ENCODE assay signal across 9 mouse cellular contexts in the genomic region with DNA sequence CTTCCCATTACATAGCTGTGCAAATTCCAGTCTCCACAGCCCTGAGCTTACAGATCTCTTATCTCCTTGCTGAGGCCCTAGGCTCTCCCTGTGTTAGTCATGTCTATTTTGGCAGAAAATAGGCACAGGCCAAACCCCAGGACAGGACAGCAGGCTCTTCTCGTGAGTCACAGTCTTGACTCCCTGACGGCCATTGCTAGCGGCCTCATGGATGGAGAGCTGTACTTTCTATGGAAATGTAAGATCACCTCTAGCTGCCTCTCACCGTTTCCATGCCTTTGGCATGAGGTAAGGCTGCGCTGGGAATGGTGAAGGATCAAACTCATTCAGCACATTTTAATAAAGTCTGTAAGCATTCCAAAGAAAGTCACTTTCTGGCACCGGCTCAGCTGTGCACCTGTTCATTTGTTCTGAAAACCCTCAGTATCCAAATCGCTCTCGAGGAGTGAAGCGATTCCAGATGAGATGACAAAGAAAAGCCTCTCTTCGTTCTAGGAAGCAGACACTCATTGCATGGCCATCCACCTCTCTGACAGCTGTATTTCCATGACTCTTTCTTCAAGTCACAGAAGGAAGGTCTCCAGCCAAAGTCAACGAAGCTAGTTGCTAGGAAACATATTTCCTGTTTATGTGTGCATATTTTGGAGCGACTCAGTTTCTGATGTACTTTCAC.
DNase-seq lines count a peak whose midpoint lies in the region; ATAC-seq and TF ChIP-seq lines count a peak whose summit lies in the region.
"Had no signal": no experiment of that assay in that cellular context is flagged by ENCODE, and none has a peak within 500 bp of the region (broad histone marks: within the 10 kb centered on the region; RNA-seq: fewer than 3 reads in every experiment).

No protein-coding gene starts in this region.

- no peaks in the 10 kb centered on the region for H3K9me3 ChIP-seq in heart, embryonic 10.5 days
- no peaks in the 10 kb centered on the region for H3K9me3 ChIP-seq in forebrain, embryonic 13.5 days (replicated peaks)
- H3K9me3 ChIP-seq: midbrain, embryonic 12.5 days had no signal

- H3K27me3 ChIP-seq in heart, embryonic 10.5 days (ENCODE audit: insufficient read depth, poor library complexity, severe bottlenecking) = no peaks in the 10 kb centered on the region
- H3K27me3 ChIP-seq in forebrain, embryonic 13.5 days = no peaks in the 10 kb centered on the region
- H3K27me3 ChIP-seq: midbrain, embryonic 12.5 days had no signal

- H3K4me1 ChIP-seq in lung, adult 2 months (ENCODE audit: control insufficient read depth, insufficient read depth, low read length) = peaks cover 22% of the 10 kb centered on the region
- peaks cover 32% of the 10 kb centered on the region for H3K4me1 ChIP-seq in heart, embryonic 10.5 days
- H3K4me1 ChIP-seq in forebrain, embryonic 13.5 days = 0 out of 2 replicates have a peak, but pooled peaks cover 5% of the 10 kb centered on the region

- no peaks in the 10 kb centered on the region for H3K36me3 ChIP-seq in heart, embryonic 10.5 days
- no peaks in the 10 kb centered on the region for H3K36me3 ChIP-seq in forebrain, embryonic 13.5 days (ENCODE audit: poor library complexity, severe bottlenecking)
- H3K36me3 ChIP-seq: midbrain, embryonic 12.5 days had no signal

- H3K27ac ChIP-seq in heart, embryonic 10.5 days = peak overlapping the region; percentile 79
- H3K27ac ChIP-seq in forebrain, embryonic 13.5 days = no peak overlapping the region
- H3K27ac ChIP-seq: midbrain, embryonic 12.5 days had no signal

- H3K4me3 ChIP-seq in lung, adult 2 months (replicated peaks; ENCODE audit: extremely low read depth, low read depth, low read length) = no peak overlapping the region
- 0 out of 2 replicates have a peak overlapping the region, but pooled peaks have one; percentile 6 for H3K4me3 ChIP-seq in heart, embryonic 10.5 days
- no peak overlapping the region for H3K4me3 ChIP-seq in forebrain, embryonic 13.5 days
- H3K4me3 ChIP-seq: midbrain, embryonic 12.5 days had no signal

- no peak for TF ChIP-seq CTCF in lung, adult 2 months (IDR thresholded peaks at IDR 0.05; ENCODE audit: insufficient read depth, low read length)

- H3K9ac ChIP-seq in forebrain, embryonic 13.5 days = no peak overlapping the region
- H3K9ac ChIP-seq: midbrain, embryonic 12.5 days had no signal

- no peak overlapping the region for H3K4me2 ChIP-seq in forebrain, embryonic 13.5 days
- H3K4me2 ChIP-seq: midbrain, embryonic 12.5 days had no signal

- DNase-seq in lung, adult 2 months = peak; percentile 50
- DNase-seq in lung, postnatal 4 days = no peak
- DNase-seq in brain, adult 2 months (ENCODE audit: low read depth, low spot score) = peak; percentile 70
- no peak for DNase-seq in heart, embryonic 10.5 days (ENCODE audit: low spot score)
- DNase-seq in kidney, postnatal 10 days = peak; percentile 39
- peak; percentile 65 for DNase-seq in skeletal muscle tissue, adult 2 months (ENCODE audit: low read depth, low spot score)
- no peak for DNase-seq in embryo, embryonic 10.5 days (ENCODE audit: low spot score)

- ATAC-seq in forebrain, embryonic 13.5 days = no peak

- WGBS in lung, adult 2 months = 25% methylated on average over 12 of the region's 12 CpGs
- 58% methylated on average over 12 of the region's 12 CpGs for WGBS in heart, embryonic 10.5 days
- 75% methylated on average over 12 of the region's 12 CpGs for WGBS in forebrain, embryonic 13.5 days

- no peak for TF ChIP-seq POLR2A in lung, adult 2 months (IDR thresholded peaks at IDR 0.05; ENCODE audit: borderline replicate concordance, extremely low read depth, low read depth, low read length)

Comparison
In these comparisons a context has a peak if more than half of its experiments do, and no peak if none do; other contexts are left out.
1. DNase-seq: peak in lung, adult 2 months (single experiment), brain, adult 2 months (single experiment), kidney, postnatal 10 days (single experiment) and skeletal muscle tissue, adult 2 months (single experiment); none in lung, postnatal 4 days (0 of 2), heart, embryonic 10.5 days (single experiment) and embryo, embryonic 10.5 days (single experiment).